In the genomic region with DNA sequence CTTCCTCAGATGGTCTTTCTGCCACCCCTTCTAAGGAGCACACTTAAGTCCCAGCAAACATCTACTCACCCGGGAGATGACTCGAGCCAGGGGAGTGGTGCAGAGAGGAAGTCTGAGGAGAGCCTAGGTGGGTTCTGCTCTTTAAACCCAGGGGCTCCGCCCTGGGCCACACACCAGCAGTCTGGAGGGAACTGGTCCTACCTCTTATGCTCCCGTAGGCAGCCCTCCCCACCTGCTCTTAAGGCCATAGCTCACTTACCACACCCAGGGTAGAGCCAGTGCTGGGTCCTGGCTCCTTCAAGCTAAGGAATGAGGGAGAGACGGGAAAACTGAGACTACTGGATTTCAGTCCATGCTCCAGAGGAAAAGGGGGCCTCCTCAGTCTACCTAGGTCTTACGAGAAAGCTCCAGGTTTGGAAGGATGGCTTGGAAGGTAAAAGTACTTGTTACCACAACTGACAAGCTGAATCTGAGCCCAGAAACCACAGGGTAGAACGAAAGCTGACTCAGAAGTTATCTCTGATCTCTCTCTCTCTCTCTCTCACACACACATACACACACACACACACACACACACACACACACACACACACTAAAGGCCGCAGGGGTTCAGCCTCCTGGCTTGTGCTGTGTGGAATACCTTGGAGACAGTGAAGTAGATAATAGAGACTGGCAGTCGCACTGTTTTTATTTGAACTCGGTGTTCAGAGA, we compare ENCODE assay signal across 13 mouse cellular contexts. TPM values are rescaled to one million over a fixed set of nuclear protein-coding genes. Genes with fewer than 3 reads are reported as not detected.
DNase-seq lines count a peak whose midpoint lies in the region; ATAC-seq lines count a peak whose summit lies in the region.
"Had no signal": no experiment of that assay in that cellular context is flagged by ENCODE, and none has a peak within 500 bp of the region (broad histone marks: within the 10 kb centered on the region; RNA-seq: fewer than 3 reads in every experiment).

A gene (minus strand): TSS at position 471 of the 711 bp plus-strand sequence.

- H3K27me3 ChIP-seq in embryonic facial prominence, embryonic 14.5 days (replicated peaks; ENCODE audit: control insufficient read depth, insufficient read depth, low read length): no peaks in the 10 kb centered on the region
- no peaks in the 10 kb centered on the region for H3K27me3 ChIP-seq in embryonic facial prominence, embryonic 10.5 days (replicated peaks; ENCODE audit: low read depth, poor library complexity, severe bottlenecking)
- H3K27me3 ChIP-seq in forebrain, embryonic 11.5 days (ENCODE audit: control insufficient read depth, insufficient read depth, low read length): no peaks in the 10 kb centered on the region
- H3K27me3 ChIP-seq: forebrain, embryonic 15.5 days; limb, embryonic 13.5 days had no signal

- H3K4me1 ChIP-seq in embryonic facial prominence, embryonic 14.5 days (ENCODE audit: control insufficient read depth, insufficient read depth, low read length): no peaks in the 10 kb centered on the region
- H3K4me1 ChIP-seq in embryonic facial prominence, embryonic 10.5 days: no peaks in the 10 kb centered on the region
- H3K4me1 ChIP-seq in forebrain, embryonic 11.5 days (replicated peaks; ENCODE audit: control insufficient read depth, insufficient read depth, low read length): no peaks in the 10 kb centered on the region
- H3K4me1 ChIP-seq: forebrain, embryonic 15.5 days had no signal

- H3K36me3 ChIP-seq in embryonic facial prominence, embryonic 14.5 days (ENCODE audit: control insufficient read depth, insufficient read depth, low read length): no peaks in the 10 kb centered on the region
- H3K36me3 ChIP-seq in embryonic facial prominence, embryonic 10.5 days (replicated peaks): no peaks in the 10 kb centered on the region
- H3K36me3 ChIP-seq in forebrain, embryonic 11.5 days (ENCODE audit: control insufficient read depth, insufficient read depth, low read length): no peaks in the 10 kb centered on the region
- H3K36me3 ChIP-seq: forebrain, embryonic 15.5 days; limb, embryonic 13.5 days had no signal

- no peaks in the 10 kb centered on the region for H3K9me3 ChIP-seq in embryonic facial prominence, embryonic 14.5 days (ENCODE audit: control insufficient read depth, low read length)
- no peaks in the 10 kb centered on the region for H3K9me3 ChIP-seq in embryonic facial prominence, embryonic 10.5 days
- H3K9me3 ChIP-seq in forebrain, embryonic 11.5 days (ENCODE audit: control insufficient read depth, low read length): no peaks in the 10 kb centered on the region
- H3K9me3 ChIP-seq: forebrain, embryonic 15.5 days; limb, embryonic 13.5 days had no signal

- H3K9ac ChIP-seq in embryonic facial prominence, embryonic 14.5 days (ENCODE audit: low read depth, low read length): no peak within 1 kb of the TSS
- H3K9ac ChIP-seq in forebrain, embryonic 11.5 days (ENCODE audit: low read length): no peak within 1 kb of the TSS
- H3K9ac ChIP-seq: forebrain, embryonic 15.5 days; limb, embryonic 13.5 days had no signal

- 80% methylated on average over 10 of the region's 10 CpGs for WGBS in embryonic facial prominence, embryonic 14.5 days
- WGBS in embryonic facial prominence, embryonic 10.5 days: 76% methylated on average over 10 of the region's 10 CpGs
- 76% methylated on average over 10 of the region's 10 CpGs for WGBS in forebrain, embryonic 11.5 days

- H3K27ac ChIP-seq in embryonic facial prominence, embryonic 14.5 days (replicated peaks; ENCODE audit: low read depth, low read length): no peak within 1 kb of the TSS
- H3K27ac ChIP-seq in embryonic facial prominence, embryonic 10.5 days (replicated peaks): no peak within 1 kb of the TSS
- H3K27ac ChIP-seq in forebrain, embryonic 11.5 days (ENCODE audit: low read depth, low read length): no peak within 1 kb of the TSS
- H3K27ac ChIP-seq: forebrain, embryonic 15.5 days; limb, embryonic 13.5 days had no signal

- H3K4me2 ChIP-seq in embryonic facial prominence, embryonic 14.5 days (ENCODE audit: low read depth, low read length): no peak within 1 kb of the TSS
- no peak within 1 kb of the TSS for H3K4me2 ChIP-seq in forebrain, embryonic 11.5 days (ENCODE audit: low read depth, low read length, severe bottlenecking)
- H3K4me2 ChIP-seq: forebrain, embryonic 15.5 days; limb, embryonic 13.5 days; midbrain, embryonic 11.5 days had no signal

- no peak for DNase-seq in embryonic facial prominence, embryonic 14.5 days (ENCODE audit: low spot score)
- DNase-seq in embryonic facial prominence, embryonic 10.5 days (ENCODE audit: low spot score): no peak
- peak; percentile 18 for DNase-seq in R1 (ENCODE audit: low read depth, low spot score)
- DNase-seq in kidney, adult 9 months: peak; percentile 67
- DNase-seq in lung, postnatal 14 days: peak; percentile 19
- DNase-seq in forebrain, embryonic 11.5 days (ENCODE audit: low spot score): no peak
- DNase-seq: right cerebral cortex, postnatal 25 days had no signal

- H3K4me3 ChIP-seq in embryonic facial prominence, embryonic 14.5 days (ENCODE audit: low read depth, low read length): no peak within 1 kb of the TSS
- H3K4me3 ChIP-seq in embryonic facial prominence, embryonic 10.5 days: no peak within 1 kb of the TSS
- H3K4me3 ChIP-seq in forebrain, embryonic 11.5 days (ENCODE audit: low read depth, low read length): no peak within 1 kb of the TSS
- H3K4me3 ChIP-seq: forebrain, embryonic 15.5 days; limb, embryonic 13.5 days had no signal

- 0 out of 2 replicates have a peak, but pooled peaks have one; percentile 38 for ATAC-seq in embryonic facial prominence, embryonic 14.5 days (ENCODE audit: low read depth)
- no peak for ATAC-seq in forebrain, embryonic 11.5 days (replicated peaks; ENCODE audit: low FRiP score)
- ATAC-seq in megakaryocyte, adult 5-6 weeks (ENCODE audit: poor library complexity, severe bottlenecking): no peak
- ATAC-seq in frontal cortex, adult (ENCODE audit: low TSS enrichment): no peak
- ATAC-seq: forebrain, embryonic 15.5 days had no signal

RNA-seq across cellular contexts. Expression of the gene that starts here (rescaled TPM):
- 1.2 and 2.8 TPM in 2 replicates for polyA plus RNA-seq in embryonic facial prominence, embryonic 14.5 days (2014; fragmentation: Nextera tagmentation; extraction: Ambion mirVana)
- polyA plus RNA-seq in embryonic facial prominence, embryonic 10.5 days (2016; fragmentation: Nextera tagmentation; extraction: Ambion mirVana): 2.5 and 3.8 TPM in 2 replicates
- polyA plus RNA-seq in forebrain, embryonic 11.5 days (2014; fragmentation: Nextera tagmentation; extraction: Ambion mirVana): 2.8 and 3.9 TPM in 2 replicates
- not detected in 2 replicates for total RNA-seq in megakaryocyte, adult 5-6 weeks (2015)
- total RNA-seq in megakaryocyte, adult 5-6 weeks (2017): not detected in 2 replicates
- total RNA-seq: layer of hippocampus, adult 18-20 months had no signal

Comparison
In these comparisons a context has a peak if more than half of its experiments do, and no peak if none do; other contexts are left out.
1. DNase-seq: peak in R1 (single experiment), kidney, adult 9 months (single experiment) and lung, postnatal 14 days (single experiment); none in embryonic facial prominence, embryonic 14.5 days (single experiment), embryonic facial prominence, embryonic 10.5 days (single experiment) and forebrain, embryonic 11.5 days (single experiment).